Mouse (Mus musculus): ENCODE measurements around the gene Ttc21a.
A peak's percentile ranks its signal among the peaks of the same experiment; 100 is the strongest.

The Ttc21a gene

DNA sequence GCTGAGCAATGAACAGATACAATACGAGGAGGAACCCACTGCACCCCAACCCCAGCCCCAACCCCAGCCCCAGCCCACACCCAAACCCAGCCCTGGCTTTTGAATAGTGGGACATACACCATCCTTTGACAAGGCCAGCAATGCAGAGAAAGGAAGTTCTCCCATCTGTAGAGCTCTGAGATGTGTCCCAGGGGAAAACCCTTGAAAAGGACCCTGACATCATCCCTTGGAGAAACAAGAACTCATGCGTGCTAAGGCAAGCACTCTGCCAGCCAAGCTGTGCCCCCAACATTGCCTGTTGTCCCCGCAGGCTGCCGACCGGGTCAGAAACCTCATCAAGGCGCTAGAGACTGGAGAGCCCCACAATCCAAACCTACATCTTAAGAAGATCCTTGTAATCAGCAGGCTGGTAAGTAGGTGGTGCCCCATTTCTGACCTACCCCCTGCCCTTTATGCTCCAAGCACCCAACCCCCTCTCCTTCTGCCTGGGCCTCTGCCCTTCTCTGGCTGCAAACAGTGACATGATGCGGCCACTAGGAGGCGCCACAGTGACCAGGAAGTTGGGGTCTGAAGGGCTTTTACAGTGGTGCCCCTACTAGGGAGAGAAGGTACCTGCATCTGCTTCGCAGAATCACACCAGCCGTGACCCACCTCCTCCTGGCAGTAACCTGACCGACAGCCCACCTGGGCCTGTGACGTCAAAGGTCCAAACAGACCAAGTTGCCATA is 7.9 kb downstream of the Ttc21a start:
- H3K4me1 ChIP-seq (replicated peaks; ENCODE audit: low read depth, low read length) = peaks cover 49% of the 10 kb centered on the region
- H3K4me3 ChIP-seq (replicated peaks; ENCODE audit: low read length) = no peak overlapping the region
- TF ChIP-seq CTCF (conservative IDR thresholded peaks at IDR 0.05; ENCODE audit: low read length) (peak; percentile 93), POU5F1 (IDR thresholded peaks at IDR 0.05; ENCODE audit: borderline replicate concordance, low read length) (no peak)
- H3K9me3 ChIP-seq (ENCODE audit: low read length) = no peaks in the 10 kb centered on the region
- H3K27me3 ChIP-seq (ENCODE audit: insufficient read depth, low read length) = no peaks in the 10 kb centered on the region
- no peaks in the 10 kb centered on the region for H3K36me3 ChIP-seq (ENCODE audit: insufficient read depth, low read length)

DNA sequence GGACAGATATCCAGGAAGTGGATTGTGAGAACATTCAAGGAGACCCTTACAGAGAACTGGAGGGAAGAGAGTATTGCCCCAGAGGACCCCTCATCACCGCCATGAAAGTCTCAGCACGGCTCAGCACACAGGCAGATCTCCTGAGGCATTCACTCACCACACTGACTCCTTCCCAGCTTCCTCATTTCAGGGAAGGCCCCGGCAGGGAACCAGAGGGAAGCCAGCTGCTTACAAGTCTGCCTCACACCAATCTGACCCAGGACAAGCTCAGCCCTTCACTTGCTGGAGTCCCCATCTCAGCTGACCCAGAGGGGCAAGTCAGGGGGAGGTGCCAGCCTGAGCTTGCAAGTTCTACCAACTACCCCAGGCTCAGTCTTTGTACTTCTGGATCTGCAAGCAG is 11.4 kb downstream of the Ttc21a start:
- Histone ChIP-seq H3K36me3 (ENCODE audit: insufficient read depth, low read length) (no peaks in the 10 kb centered on the region), H3K9me3 (ENCODE audit: low read length) (no peaks in the 10 kb centered on the region), H3K27me3 (ENCODE audit: insufficient read depth, low read length) (no peaks in the 10 kb centered on the region), H3K4me3 (replicated peaks; ENCODE audit: low read length) (no peak overlapping the region), H3K4me1 (replicated peaks; ENCODE audit: low read depth, low read length) (peaks cover 24% of the 10 kb centered on the region)
- TF ChIP-seq CTCF (conservative IDR thresholded peaks at IDR 0.05; ENCODE audit: low read length) = no peak
- TF ChIP-seq POU5F1 (IDR thresholded peaks at IDR 0.05; ENCODE audit: borderline replicate concordance, low read length) = no peak
- no peak for TF ChIP-seq NANOG (IDR thresholded peaks at IDR 0.05; ENCODE audit: borderline replicate concordance, low read length)

DNA sequence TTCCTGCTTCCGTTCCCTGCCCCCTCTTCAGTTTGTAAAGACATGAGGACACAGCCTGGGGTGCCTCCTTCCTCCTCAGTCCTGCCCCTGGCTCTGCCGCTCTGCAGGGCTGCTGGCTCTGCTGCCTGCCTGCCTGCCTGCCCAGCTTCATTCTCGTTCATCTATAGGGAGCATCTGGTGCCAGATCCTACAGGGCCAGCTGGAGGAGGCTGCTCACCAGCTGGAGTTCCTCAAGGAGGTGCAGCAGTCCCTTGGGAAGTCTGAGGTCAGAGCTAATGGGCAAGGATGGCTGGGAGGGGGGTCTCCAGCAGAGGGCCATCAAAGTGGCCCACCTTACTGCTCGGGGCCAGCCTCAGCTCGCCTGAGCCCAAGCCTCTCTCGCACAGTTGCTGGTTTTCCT is 13.0 kb downstream of the Ttc21a start:
- H3K4me1 ChIP-seq (replicated peaks; ENCODE audit: low read depth, low read length) = peaks cover 25% of the 10 kb centered on the region
- H3K36me3 ChIP-seq (ENCODE audit: insufficient read depth, low read length) = no peaks in the 10 kb centered on the region
- H3K9me3 ChIP-seq (ENCODE audit: low read length) = no peaks in the 10 kb centered on the region
- H3K4me3 ChIP-seq (replicated peaks; ENCODE audit: low read length) = no peak overlapping the region
- no peaks in the 10 kb centered on the region for H3K27me3 ChIP-seq (ENCODE audit: insufficient read depth, low read length)
- TF ChIP-seq NANOG (IDR thresholded peaks at IDR 0.05; ENCODE audit: borderline replicate concordance, low read length) = no peak
- TF ChIP-seq CTCF (conservative IDR thresholded peaks at IDR 0.05; ENCODE audit: low read length) = no peak
- no peak for TF ChIP-seq POU5F1 (IDR thresholded peaks at IDR 0.05; ENCODE audit: borderline replicate concordance, low read length)

DNA sequence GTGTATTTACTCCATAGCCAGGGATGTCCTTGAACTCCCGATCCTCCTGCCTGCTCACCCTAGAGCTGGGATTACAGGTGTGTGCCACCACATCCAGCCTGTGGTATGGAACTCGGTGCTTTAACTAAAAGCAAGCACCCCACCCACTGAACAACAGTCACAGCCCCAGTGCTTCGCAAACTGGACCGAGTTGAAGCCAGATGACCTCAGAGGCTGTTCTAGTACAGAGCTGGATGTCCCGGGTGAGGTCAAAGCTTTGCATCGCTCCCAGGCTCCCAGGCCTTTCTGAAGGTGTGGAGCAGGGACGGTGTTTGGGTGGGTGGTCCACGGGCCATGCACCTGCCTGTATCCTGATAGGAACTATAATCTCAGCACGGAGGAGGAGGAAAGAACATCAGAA is 14.0 kb downstream of the Ttc21a start:
- H3K27me3 ChIP-seq (ENCODE audit: insufficient read depth, low read length) = no peaks in the 10 kb centered on the region
- no peak for TF ChIP-seq CTCF (conservative IDR thresholded peaks at IDR 0.05; ENCODE audit: low read length)
- TF ChIP-seq POU5F1 (IDR thresholded peaks at IDR 0.05; ENCODE audit: borderline replicate concordance, low read length) = no peak
- TF ChIP-seq NANOG (IDR thresholded peaks at IDR 0.05; ENCODE audit: borderline replicate concordance, low read length) = no peak
- H3K4me3 ChIP-seq (replicated peaks; ENCODE audit: low read length) = no peak overlapping the region
- H3K36me3 ChIP-seq (ENCODE audit: insufficient read depth, low read length) = no peaks in the 10 kb centered on the region
- H3K9me3 ChIP-seq (ENCODE audit: low read length) = no peaks in the 10 kb centered on the region
- peaks cover 23% of the 10 kb centered on the region for H3K4me1 ChIP-seq (replicated peaks; ENCODE audit: low read depth, low read length)

DNA sequence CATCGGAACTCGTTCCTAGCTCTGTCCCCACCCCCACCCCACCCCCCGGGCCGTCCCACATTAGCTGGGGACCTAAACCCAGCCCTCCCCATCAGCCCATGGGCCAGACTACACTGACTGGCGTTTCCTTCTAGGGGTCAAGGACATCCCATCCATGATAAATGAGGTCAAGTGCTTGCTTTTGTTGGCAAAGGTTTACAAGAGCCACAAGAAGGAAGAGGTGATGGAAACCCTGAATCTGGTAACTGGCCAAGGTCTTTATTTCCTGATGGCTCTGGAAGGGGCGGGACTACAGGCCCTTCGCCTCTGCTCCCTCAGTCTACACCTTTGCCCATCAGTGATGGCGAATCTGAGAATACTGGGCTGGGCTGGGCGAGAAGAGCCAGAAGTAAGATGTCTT is 21.4 kb downstream of the Ttc21a start:
- H3K9me3 ChIP-seq (ENCODE audit: low read length) = no peaks in the 10 kb centered on the region
- H3K4me1 ChIP-seq (replicated peaks; ENCODE audit: low read depth, low read length) = peaks cover 71% of the 10 kb centered on the region
- no peaks in the 10 kb centered on the region for H3K36me3 ChIP-seq (ENCODE audit: insufficient read depth, low read length)
- peaks cover 12% of the 10 kb centered on the region; the same call in 1 of the 2 replicates for H3K27me3 ChIP-seq (ENCODE audit: insufficient read depth, low read length)
- TF ChIP-seq NANOG (IDR thresholded peaks at IDR 0.05; ENCODE audit: borderline replicate concordance, low read length) = peak; percentile 60; the same call in 1 of the 2 replicates
- TF ChIP-seq POU5F1 (IDR thresholded peaks at IDR 0.05; ENCODE audit: borderline replicate concordance, low read length) = no peak
- no peak overlapping the region for H3K4me3 ChIP-seq (replicated peaks; ENCODE audit: low read length)

DNA sequence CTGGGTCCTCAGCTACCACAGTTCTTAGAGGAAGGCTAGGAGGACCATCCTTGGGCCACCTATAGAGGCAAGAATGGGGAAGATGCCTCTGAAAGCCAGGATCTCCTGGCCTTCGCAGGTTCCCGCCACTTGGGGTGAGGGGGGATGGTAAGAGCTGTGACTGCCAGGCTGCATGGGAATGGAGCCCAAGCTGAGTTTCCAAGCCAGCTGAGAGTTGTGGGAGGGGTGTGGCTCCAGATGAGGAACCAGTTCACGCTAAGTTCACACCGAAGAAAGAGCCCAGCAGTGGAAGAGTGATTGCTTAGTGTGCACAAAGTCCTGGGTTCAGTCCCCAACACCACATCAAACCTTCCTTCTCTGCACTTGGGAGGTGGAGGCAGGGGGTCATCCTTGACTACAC is 24.8 kb downstream of the Ttc21a start:
- no peaks in the 10 kb centered on the region for H3K36me3 ChIP-seq (ENCODE audit: insufficient read depth, low read length)
- no peak for TF ChIP-seq NANOG (IDR thresholded peaks at IDR 0.05; ENCODE audit: borderline replicate concordance, low read length)
- no peak for TF ChIP-seq CTCF (conservative IDR thresholded peaks at IDR 0.05; ENCODE audit: low read length)
- H3K9me3 ChIP-seq (ENCODE audit: low read length) = no peaks in the 10 kb centered on the region
- H3K27me3 ChIP-seq (ENCODE audit: insufficient read depth, low read length) = peaks cover 12% of the 10 kb centered on the region; the same call in 1 of the 2 replicates
- peaks cover 82% of the 10 kb centered on the region for H3K4me1 ChIP-seq (replicated peaks; ENCODE audit: low read depth, low read length)
- H3K4me3 ChIP-seq (replicated peaks; ENCODE audit: low read length) = peak overlapping the region; percentile 71

DNA sequence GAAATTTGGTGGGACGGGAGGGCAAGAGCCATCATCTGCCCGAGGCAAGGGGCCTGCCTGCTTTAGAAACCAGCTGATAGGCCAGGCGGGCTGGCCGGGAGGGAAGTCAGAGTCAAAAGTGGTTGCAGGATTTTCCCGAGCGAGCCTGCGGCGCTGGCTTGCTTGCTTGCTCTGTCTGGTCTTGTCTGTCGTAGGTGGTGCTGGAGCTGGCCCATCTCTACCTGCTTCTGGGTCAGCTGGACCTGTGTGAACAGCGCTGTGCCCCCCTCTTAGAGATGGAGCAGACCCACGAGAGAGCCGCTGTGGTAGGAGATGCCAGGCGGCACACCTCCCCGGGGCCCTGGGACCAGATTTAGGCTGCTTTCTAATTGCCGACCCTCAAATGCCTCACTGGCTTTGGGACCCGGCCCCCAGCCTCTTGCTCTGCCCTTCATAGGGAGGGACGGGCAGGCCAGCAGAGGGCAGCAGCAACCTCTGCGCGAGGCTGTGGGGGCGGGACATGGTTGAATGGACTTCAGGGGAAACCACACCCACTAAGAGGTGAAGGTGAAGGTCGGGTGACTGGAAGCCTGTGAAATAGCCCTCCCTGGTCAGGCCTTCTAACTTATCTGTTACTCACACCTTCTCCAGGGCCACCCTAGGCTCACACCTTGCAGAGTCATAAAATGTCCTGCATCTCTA is 25.7 kb downstream of the Ttc21a start:
- Histone ChIP-seq H3K36me3 (ENCODE audit: insufficient read depth, low read length) (no peaks in the 10 kb centered on the region), H3K9me3 (ENCODE audit: low read length) (no peaks in the 10 kb centered on the region), H3K27me3 (ENCODE audit: insufficient read depth, low read length) (peaks cover 12% of the 10 kb centered on the region; the same call in 1 of the 2 replicates), H3K4me3 (replicated peaks; ENCODE audit: low read length) (peak overlapping the region; percentile 71), H3K4me1 (replicated peaks; ENCODE audit: low read depth, low read length) (peaks cover 87% of the 10 kb centered on the region)
- TF ChIP-seq NANOG (IDR thresholded peaks at IDR 0.05; ENCODE audit: borderline replicate concordance, low read length) (no peak), POU5F1 (IDR thresholded peaks at IDR 0.05; ENCODE audit: borderline replicate concordance, low read length) (no peak), CTCF (conservative IDR thresholded peaks at IDR 0.05; ENCODE audit: low read length) (peak; percentile 71)

DNA sequence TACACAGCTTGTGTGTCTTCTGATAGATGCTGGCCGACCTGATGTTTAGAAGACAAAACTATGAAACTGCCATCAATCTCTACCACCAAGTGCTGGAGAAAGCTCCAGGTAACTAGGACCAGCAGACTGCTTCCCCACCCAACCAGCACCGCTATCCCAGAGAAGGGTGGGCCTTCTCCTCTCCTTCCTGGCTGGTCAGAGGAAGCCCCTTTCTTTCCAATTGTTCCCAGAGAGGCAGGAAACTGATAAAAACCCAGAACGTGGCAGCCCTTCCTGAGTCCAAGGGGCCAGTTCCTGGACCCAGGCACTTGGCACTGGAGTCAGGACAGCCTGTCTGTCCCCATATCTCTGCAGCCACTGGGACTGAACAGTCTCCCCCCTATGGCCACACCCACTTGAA is 26.8 kb downstream of the Ttc21a start:
- Histone ChIP-seq H3K9me3 (ENCODE audit: low read length) (no peaks in the 10 kb centered on the region), H3K36me3 (ENCODE audit: insufficient read depth, low read length) (no peaks in the 10 kb centered on the region), H3K27me3 (ENCODE audit: insufficient read depth, low read length) (peaks cover 12% of the 10 kb centered on the region; the same call in 1 of the 2 replicates), H3K4me1 (replicated peaks; ENCODE audit: low read depth, low read length) (peaks cover 78% of the 10 kb centered on the region), H3K4me3 (replicated peaks; ENCODE audit: low read length) (no peak overlapping the region)
- TF ChIP-seq POU5F1 (IDR thresholded peaks at IDR 0.05; ENCODE audit: borderline replicate concordance, low read length) (no peak), CTCF (conservative IDR thresholded peaks at IDR 0.05; ENCODE audit: low read length) (no peak), NANOG (IDR thresholded peaks at IDR 0.05; ENCODE audit: borderline replicate concordance, low read length) (no peak)
